Mouse (Mus musculus) forebrain, embryonic 16.5 days (tissue): ENCODE results near the gene Actr3b. TPM values are rescaled to one million over a fixed set of nuclear protein-coding genes. Genes with fewer than 3 reads are reported as not detected.
"Not testable (repeated sequence)": the region's sequence is repeated elsewhere in the genome, so short reads cannot be mapped to it uniquely, and the experiment has no call there.

Source experiments
- ATAC-seq: fragments of 200-750 bp; cut with Nextera tagmentation; 2 replicates; pipeline ENCODE4 v1.8.0; 2017; ENCODE audit warnings: mild to moderate bottlenecking, moderate library complexity
- H3K27ac ChIP-seq: fragments of 300-500 bp; sonication (generic); 2 replicates; pipeline ENCODE4 v1.5.1; 2014; ENCODE audit warnings: low read length, control low read depth
- H3K27me3 ChIP-seq: fragments of 300-500 bp; sonication (generic); replicated peaks from 2 replicates; pipeline ENCODE4 v1.6.1; 2014; ENCODE audit warnings: low read length; ENCODE audit not compliant: control insufficient read depth, insufficient read depth
- H3K36me3 ChIP-seq: fragments of 300-500 bp; sonication (generic); 2 replicates; pipeline ENCODE4 v1.6.1; 2014; ENCODE audit not compliant: control insufficient read depth, insufficient read depth
- H3K4me1 ChIP-seq: fragments of 300-500 bp; sonication (generic); replicated peaks from 2 replicates; pipeline ENCODE4 v1.6.1; 2014; ENCODE audit warnings: low read length; ENCODE audit not compliant: control insufficient read depth, insufficient read depth
- H3K4me2 ChIP-seq: fragments of 300-500 bp; sonication (generic); 2 replicates; pipeline ENCODE4 v1.6.1; 2014; ENCODE audit warnings: mild to moderate bottlenecking, low read length, control low read depth
- H3K4me3 ChIP-seq: fragments of 300-500 bp; sonication (generic); replicated peaks from 2 replicates; pipeline ENCODE4 v1.5.1; 2014; ENCODE audit warnings: mild to moderate bottlenecking, low read length, control low read depth
- H3K9ac ChIP-seq: fragments of 300-500 bp; sonication (generic); replicated peaks from 2 replicates; pipeline ENCODE4 v1.6.1; 2014; ENCODE audit warnings: low read depth, low read length, control low read depth
- H3K9me3 ChIP-seq: fragments of 300-500 bp; sonication (generic); 2 replicates; pipeline ENCODE4 v1.6.1; 2016; ENCODE audit warnings: low read length; ENCODE audit not compliant: control insufficient read depth
- WGBS: fragments of 180-500 bp; shearing (Covaris S2); extraction: QIAGEN DNeasy Blood & Tissue Kit; methylation state at CpG from one replicate; pipeline ENCODE4 v1.1.7; 2014; 5-methylcytosine and 5-hydroxymethylcytosine counted together
- polyA plus RNA-seq: library from polyadenylated mRNA; unstranded; fragments of >200 nt; fragmentation: Nextera tagmentation; extraction: Ambion mirVana; gene quantifications from 2 replicates; pipeline ENCODE4 v1.2.1, GENCODE M21; 2015

The Actr3b gene
- polyA plus RNA-seq: 50.8 and 57.8 TPM in 2 replicates

DNA sequence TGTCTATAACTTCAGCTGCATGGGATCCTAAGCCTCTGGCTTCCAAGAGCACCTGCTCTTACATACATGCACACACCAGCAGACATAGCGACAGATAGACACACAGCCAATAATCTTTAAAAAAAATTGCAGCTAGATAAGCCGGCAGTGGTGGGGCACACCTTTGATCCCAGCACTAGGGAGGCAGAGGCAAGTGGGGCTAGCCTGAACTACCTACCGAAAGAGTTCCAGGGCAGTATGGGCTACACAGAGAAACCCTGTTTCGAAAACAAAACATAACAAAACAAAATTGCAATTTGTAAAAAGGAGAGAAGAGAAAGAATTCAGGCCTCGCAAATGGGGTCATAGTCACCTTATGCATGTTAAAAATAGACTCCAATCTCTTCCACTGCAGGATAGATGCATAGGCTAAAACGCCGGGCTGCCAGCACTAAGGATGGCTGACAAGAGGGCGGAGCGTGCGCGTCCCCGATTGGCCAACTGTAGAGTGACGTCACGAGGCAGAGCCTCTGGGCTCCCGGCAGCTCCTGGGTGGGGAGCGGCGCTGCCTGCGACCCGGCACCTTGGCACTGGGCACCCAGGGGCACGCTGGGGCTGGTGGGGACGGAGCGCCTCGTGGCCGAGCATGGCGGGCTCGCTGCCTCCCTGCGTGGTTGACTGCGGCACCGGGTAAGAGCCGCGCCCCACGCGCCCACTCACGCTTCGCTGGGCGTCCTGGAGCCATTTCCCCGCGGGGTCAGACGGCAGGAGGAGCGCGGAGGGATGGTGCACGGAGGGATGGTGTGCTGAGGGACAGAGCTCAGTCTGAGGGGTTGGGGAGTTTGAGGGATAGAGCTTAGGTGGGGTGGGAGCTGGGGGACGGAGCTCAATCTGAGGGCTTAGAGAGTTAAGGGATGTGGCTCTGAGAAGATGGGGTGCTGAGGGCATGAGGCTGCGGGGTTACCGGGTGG is at the start of gene Actr3b:
Gene Actr3b (plus strand): TSS at position 538 of the 950 bp plus-strand sequence.
- no peaks in the 10 kb centered on the region for H3K27me3 ChIP-seq
- peaks cover 17% of the 10 kb centered on the region for H3K4me1 ChIP-seq
- H3K9me3 ChIP-seq: no peaks in the 10 kb centered on the region
- peak; percentile 99 for ATAC-seq
- H3K36me3 ChIP-seq: no peaks in the 10 kb centered on the region
- peak within 1 kb of the TSS; percentile 95 for H3K4me3 ChIP-seq
- WGBS: 2% methylated on average over 45 of the region's 45 CpGs
- H3K9ac ChIP-seq: peak within 1 kb of the TSS; percentile 91
- peak within 1 kb of the TSS; percentile 28; the same call in 1 of the 2 replicates for H3K27ac ChIP-seq
- H3K4me2 ChIP-seq: peak within 1 kb of the TSS; percentile 82

DNA sequence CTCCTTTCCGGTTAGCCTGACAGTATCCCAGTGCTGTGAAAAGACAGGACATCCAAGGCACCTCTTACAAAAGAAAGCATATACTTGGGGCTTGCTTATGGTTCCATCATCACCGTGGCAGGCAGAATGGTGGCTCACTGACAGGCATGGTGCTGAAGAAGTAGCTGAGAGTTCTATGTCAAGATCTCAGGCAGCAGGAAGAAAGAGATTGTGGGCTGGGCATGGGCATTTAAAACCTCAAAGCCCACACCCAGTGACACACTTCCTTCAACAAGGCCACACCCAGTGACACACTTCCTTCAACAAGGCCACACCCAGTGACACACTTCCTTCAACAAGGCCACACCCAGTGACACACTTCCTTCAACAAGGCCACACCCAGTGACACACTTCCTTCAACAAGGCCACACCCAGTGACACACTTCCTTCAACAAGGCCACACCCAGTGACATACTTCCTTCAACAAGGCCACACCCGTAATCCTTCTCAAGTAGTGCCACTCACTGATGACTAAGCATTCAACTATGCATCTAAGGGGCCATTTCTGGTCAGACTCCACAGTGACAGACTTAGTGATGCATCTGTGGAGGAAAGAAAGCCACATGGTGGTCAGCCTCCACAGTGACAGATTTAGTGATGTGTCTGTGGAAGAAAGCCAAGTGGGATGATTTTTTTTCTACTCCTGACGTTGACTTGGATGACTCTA is 46.6 kb upstream of the Actr3b start:
- not testable (repeated sequence) for H3K36me3 ChIP-seq, H3K4me2 ChIP-seq, H3K27ac ChIP-seq, H3K9ac ChIP-seq, H3K27me3 ChIP-seq, H3K9me3 ChIP-seq, H3K4me1 ChIP-seq, ATAC-seq, H3K4me3 ChIP-seq
- 93% methylated on average over 4 of the region's 4 CpGs for WGBS

DNA sequence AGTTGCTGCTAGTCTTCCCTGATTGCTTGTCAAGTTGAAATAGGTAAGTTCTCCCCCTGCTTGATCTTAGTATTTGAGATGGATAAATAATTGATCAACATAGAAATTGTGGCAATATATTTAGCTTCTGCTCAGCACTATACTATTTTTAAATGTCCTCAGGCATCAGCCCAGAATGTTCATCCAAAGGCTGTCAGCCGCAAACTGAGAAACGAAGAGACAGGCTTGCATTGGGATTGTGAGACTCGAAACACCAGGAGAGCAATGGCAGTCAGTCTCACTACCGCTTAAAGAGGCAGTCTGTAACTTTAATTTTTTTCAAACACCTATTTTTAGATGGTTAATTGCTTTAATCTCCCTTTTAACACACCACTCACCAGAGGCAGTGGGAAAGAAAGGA is 40.4 kb upstream of the Actr3b start:
- ATAC-seq: no peak
- Histone ChIP-seq H3K27me3 (no peaks in the 10 kb centered on the region), H3K9ac (no peak overlapping the region), H3K4me1 (no peaks in the 10 kb centered on the region), H3K4me2 (no peak overlapping the region), H3K27ac (no peak overlapping the region), H3K36me3 (no peaks in the 10 kb centered on the region), H3K4me3 (no peak overlapping the region), H3K9me3 (no peaks in the 10 kb centered on the region)
- 57% methylated on average over 4 of the region's 4 CpGs for WGBS

DNA sequence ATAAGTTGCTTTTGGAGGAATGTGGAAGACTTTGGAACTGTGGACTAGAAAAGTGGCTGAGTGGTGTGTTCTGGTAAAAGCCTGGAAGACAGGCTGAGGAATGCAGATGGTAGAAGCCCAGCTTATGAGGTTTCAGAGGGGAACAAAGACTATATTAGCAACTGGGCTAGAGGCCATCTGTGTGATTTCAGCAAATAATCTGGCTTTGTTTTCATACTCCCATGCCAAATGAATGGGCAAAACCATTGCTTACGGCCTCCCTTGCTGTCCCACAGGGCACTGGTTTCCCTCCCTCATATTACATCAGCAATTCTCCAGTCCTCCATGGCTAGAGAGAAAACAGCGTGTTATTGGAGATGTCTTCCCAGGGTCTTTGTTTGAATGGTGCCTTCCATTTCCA is 36.8 kb upstream of the Actr3b start:
- Histone ChIP-seq H3K9me3 (no peaks in the 10 kb centered on the region), H3K36me3 (no peaks in the 10 kb centered on the region), H3K4me3 (no peak overlapping the region), H3K4me1 (no peaks in the 10 kb centered on the region), H3K27ac (no peak overlapping the region), H3K4me2 (no peak overlapping the region), H3K27me3 (no peaks in the 10 kb centered on the region), H3K9ac (no peak overlapping the region)
- 0 out of 2 replicates have a peak, but pooled peaks have one; percentile 26 for ATAC-seq
- WGBS: 56% methylated on average over 2 of the region's 2 CpGs

DNA sequence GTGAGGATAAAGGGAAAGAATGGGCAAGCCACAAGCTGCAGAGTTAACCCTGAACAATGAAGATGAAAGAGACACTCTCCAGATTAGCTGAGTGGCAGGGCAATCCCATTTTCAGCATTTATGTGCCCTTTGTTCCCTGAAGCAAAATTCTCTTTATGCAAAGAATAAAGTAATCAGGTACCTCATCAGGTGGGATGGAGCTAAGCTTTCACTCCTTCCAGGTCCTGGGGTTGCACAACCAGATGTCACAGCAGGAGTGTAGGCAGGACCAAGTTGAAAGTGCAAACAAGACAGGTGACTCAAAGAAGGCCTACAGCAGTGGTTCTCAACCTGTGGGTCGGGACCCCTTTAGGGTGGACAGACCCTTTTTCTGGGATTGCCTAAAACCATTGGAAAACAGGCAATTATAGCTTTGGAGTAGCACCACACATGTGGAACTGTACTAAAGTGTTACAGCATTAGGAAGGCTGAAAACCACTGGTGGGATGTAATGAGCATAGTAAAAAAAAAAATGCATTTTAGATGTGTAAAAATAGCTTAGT is 35.6 kb upstream of the Actr3b start:
- no peak overlapping the region for H3K9ac ChIP-seq
- no peaks in the 10 kb centered on the region for H3K36me3 ChIP-seq
- no peaks in the 10 kb centered on the region for H3K4me1 ChIP-seq

DNA sequence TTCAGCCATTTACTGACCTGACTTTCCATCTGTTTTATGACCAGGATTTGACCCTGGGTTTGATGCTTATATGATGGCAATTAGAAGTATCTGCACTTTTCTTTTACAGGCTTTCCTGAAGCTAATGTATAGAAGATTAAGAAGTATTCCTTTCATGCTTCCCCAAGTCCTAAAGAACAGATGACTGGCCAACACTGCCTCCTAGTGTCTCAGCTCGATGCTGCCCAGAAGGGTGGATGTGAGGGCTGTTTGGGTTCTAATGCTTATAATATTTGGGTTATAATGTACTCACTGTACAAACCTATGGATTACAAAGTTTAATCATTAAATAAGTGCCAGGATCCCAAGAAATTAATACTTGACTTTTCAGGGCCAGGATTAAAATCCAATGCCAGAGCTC is 25.5 kb upstream of the Actr3b start:
- Histone ChIP-seq H3K27me3 (no peaks in the 10 kb centered on the region), H3K4me3 (no peak overlapping the region), H3K4me2 (no peak overlapping the region), H3K4me1 (no peaks in the 10 kb centered on the region), H3K9me3 (no peaks in the 10 kb centered on the region), H3K36me3 (no peaks in the 10 kb centered on the region), H3K9ac (no peak overlapping the region), H3K27ac (no peak overlapping the region)
- no peak for ATAC-seq
- 7% methylated on average over 1 of the region's 1 CpGs for WGBS

More for the DNA sequence above, 35.6 kb upstream of the Actr3b start:
- Histone ChIP-seq H3K4me3 (no peak overlapping the region), H3K27me3 (no peaks in the 10 kb centered on the region), H3K4me2 (no peak overlapping the region), H3K9me3 (no peaks in the 10 kb centered on the region), H3K27ac (no peak overlapping the region)
- ATAC-seq: no peak
- WGBS: 26% methylated on average over 1 of the region's 1 CpGs

DNA sequence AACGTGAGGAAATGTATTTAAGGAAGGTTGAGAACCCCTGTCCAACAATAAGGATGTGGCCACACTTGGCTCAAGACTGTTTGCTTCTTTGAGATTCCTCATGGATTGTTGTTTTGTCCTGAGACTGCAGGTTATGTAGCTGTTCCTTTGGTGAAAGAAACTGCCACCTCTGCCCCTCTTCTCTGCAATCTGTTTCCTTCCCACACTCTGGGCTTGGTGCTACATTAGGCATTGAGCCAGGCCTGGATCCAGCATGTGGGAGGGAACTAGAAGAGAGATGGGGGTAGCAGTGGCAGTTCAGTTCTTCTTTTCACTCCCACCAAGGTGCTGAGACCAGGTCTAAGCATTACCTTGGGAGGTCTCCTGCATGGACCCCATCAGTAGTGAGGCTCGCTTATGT is 23.9 kb upstream of the Actr3b start:
- Histone ChIP-seq H3K36me3 (no peaks in the 10 kb centered on the region), H3K27ac (no peak overlapping the region), H3K27me3 (no peaks in the 10 kb centered on the region), H3K4me3 (no peak overlapping the region), H3K9me3 (no peaks in the 10 kb centered on the region), H3K4me1 (no peaks in the 10 kb centered on the region), H3K9ac (no peak overlapping the region), H3K4me2 (no peak overlapping the region)
- WGBS: 82% methylated on average over 2 of the region's 2 CpGs
- ATAC-seq: no peak

DNA sequence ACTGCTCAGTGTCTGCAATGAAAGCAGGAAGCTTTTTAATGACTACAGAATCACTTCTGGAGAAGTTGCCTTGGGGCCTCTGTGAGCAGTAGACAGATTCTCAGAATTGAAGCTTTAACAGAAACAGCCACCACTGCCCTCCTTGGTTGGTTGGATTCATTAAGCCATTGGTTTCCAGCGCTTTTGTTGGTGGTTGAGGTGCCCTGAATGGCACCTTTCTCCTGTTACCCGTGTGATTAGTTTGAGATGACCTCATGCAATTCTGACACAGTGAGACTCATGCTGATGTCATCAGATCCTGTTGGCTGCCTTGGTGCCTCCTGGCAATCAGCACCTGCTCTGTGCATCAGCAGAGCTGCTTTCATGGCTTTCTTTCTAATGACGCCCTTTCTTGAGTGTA is 21.3 kb upstream of the Actr3b start:
- Histone ChIP-seq H3K4me1 (no peaks in the 10 kb centered on the region), H3K4me3 (no peak overlapping the region), H3K36me3 (no peaks in the 10 kb centered on the region), H3K27ac (no peak overlapping the region), H3K27me3 (no peaks in the 10 kb centered on the region), H3K9ac (no peak overlapping the region), H3K9me3 (no peaks in the 10 kb centered on the region), H3K4me2 (no peak overlapping the region)
- ATAC-seq: peak; percentile 95
- 11% methylated on average over 3 of the region's 3 CpGs for WGBS

DNA sequence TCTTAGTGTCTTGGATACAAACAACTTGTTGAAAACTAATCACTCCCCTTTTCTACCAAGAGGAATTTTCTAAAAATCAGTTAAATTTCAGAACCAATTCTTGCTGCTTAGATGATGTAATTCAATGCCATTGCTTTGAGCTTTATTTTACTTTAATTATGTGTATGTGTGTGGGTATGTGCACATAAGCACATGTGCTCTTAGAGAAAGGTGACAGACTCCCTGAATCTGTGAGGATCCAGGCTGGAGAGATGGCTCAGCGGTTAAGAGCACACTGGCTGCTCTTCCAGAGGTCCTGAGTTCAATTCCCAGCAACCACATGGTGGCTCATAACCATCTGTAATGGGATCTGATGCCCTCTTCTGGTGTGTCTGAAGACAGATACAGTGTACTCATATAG is 20.9 kb upstream of the Actr3b start:
- H3K27ac ChIP-seq, H3K4me2 ChIP-seq, H3K4me1 ChIP-seq, H3K9ac ChIP-seq, H3K36me3 ChIP-seq, H3K9me3 ChIP-seq, H3K4me3 ChIP-seq, H3K27me3 ChIP-seq: not testable (repeated sequence)
- peak; percentile 72 for ATAC-seq
- 38% methylated on average over 1 of the region's 1 CpGs for WGBS
